10 mouse cellular contexts compared by ENCODE assay signal in genomic region chr14:28410789-28411225, GRCm38 (mm10).
DNase-seq lines count a peak whose midpoint lies in the region; ATAC-seq and TF ChIP-seq lines count a peak whose summit lies in the region.
"Had no signal": no experiment of that assay in that cellular context is flagged by ENCODE, and none has a peak within 500 bp of the region (broad histone marks: within the 10 kb centered on the region; RNA-seq: fewer than 3 reads in every experiment).

No protein-coding gene starts in this region.

- H3K27me3 ChIP-seq in forebrain, postnatal 0 days (ENCODE audit: insufficient read depth, low read length), result no peaks in the 10 kb centered on the region
- peaks cover 8% of the 10 kb centered on the region for H3K27me3 ChIP-seq in forebrain, embryonic 10.5 days (ENCODE audit: poor library complexity, severe bottlenecking)
- no peaks in the 10 kb centered on the region for H3K27me3 ChIP-seq in hindbrain, embryonic 16.5 days (replicated peaks; ENCODE audit: control insufficient read depth, insufficient read depth, low read length)
- no peaks in the 10 kb centered on the region for H3K27me3 ChIP-seq in neural tube, embryonic 14.5 days (ENCODE audit: control insufficient read depth, insufficient read depth, low read length)

- H3K4me3 ChIP-seq in forebrain, postnatal 0 days (ENCODE audit: low read depth, low read length), result no peak overlapping the region
- H3K4me3 ChIP-seq in forebrain, embryonic 10.5 days, result no peak overlapping the region
- H3K4me3 ChIP-seq in hindbrain, embryonic 16.5 days (ENCODE audit: low read length), result no peak overlapping the region
- H3K4me3 ChIP-seq in neural tube, embryonic 14.5 days (ENCODE audit: low read depth, low read length), result no peak overlapping the region

- H3K36me3 ChIP-seq in forebrain, postnatal 0 days (ENCODE audit: insufficient read depth), result no peaks in the 10 kb centered on the region
- no peaks in the 10 kb centered on the region for H3K36me3 ChIP-seq in forebrain, embryonic 10.5 days (replicated peaks)
- no peaks in the 10 kb centered on the region for H3K36me3 ChIP-seq in hindbrain, embryonic 16.5 days (ENCODE audit: control insufficient read depth, insufficient read depth, low read length)
- no peaks in the 10 kb centered on the region for H3K36me3 ChIP-seq in neural tube, embryonic 14.5 days (ENCODE audit: control insufficient read depth, insufficient read depth, low read length)

- H3K9ac ChIP-seq in forebrain, postnatal 0 days, result no peak overlapping the region
- H3K9ac ChIP-seq in hindbrain, embryonic 16.5 days (ENCODE audit: low read depth, low read length), result no peak overlapping the region; the same call in 1 of the 2 replicates
- no peak overlapping the region for H3K9ac ChIP-seq in neural tube, embryonic 14.5 days (replicated peaks; ENCODE audit: low read depth, low read length)
- H3K9ac ChIP-seq: lung, embryonic 14.5 days had no signal

- TF ChIP-seq CTCF in forebrain, postnatal 0 days (IDR thresholded peaks at IDR 0.05; ENCODE audit: low read depth), result no peak

- 0 out of 2 replicates have a peak overlapping the region, but pooled peaks have one; percentile 15 for H3K27ac ChIP-seq in forebrain, postnatal 0 days (ENCODE audit: low read depth, low read length)
- H3K27ac ChIP-seq in forebrain, embryonic 10.5 days, result no peak overlapping the region
- H3K27ac ChIP-seq in hindbrain, embryonic 16.5 days (ENCODE audit: low read depth, low read length), result peak overlapping the region; percentile 52
- H3K27ac ChIP-seq in neural tube, embryonic 14.5 days (ENCODE audit: low read depth, low read length), result peak overlapping the region; percentile 1; the same call in 1 of the 2 replicates

- H3K4me1 ChIP-seq in forebrain, postnatal 0 days (ENCODE audit: insufficient read depth), result no peaks in the 10 kb centered on the region
- H3K4me1 ChIP-seq in forebrain, embryonic 10.5 days, result peaks cover 20% of the 10 kb centered on the region
- H3K4me1 ChIP-seq in hindbrain, embryonic 16.5 days (ENCODE audit: control insufficient read depth, insufficient read depth, low read depth, low read length), result peaks cover 5% of the 10 kb centered on the region; the same call in 1 of the 2 replicates
- H3K4me1 ChIP-seq in neural tube, embryonic 14.5 days (ENCODE audit: control insufficient read depth, insufficient read depth, low read length), result no peaks in the 10 kb centered on the region

- WGBS in forebrain, postnatal 0 days, result 51% methylated on average over 13 of the region's 13 CpGs
- 86% methylated on average over 13 of the region's 13 CpGs for WGBS in forebrain, embryonic 10.5 days
- WGBS in hindbrain, embryonic 16.5 days, result 52% methylated on average over 13 of the region's 13 CpGs
- WGBS in neural tube, embryonic 14.5 days, result 41% methylated on average over 13 of the region's 13 CpGs

- no peaks in the 10 kb centered on the region for H3K9me3 ChIP-seq in forebrain, postnatal 0 days (ENCODE audit: low read length)
- H3K9me3 ChIP-seq in forebrain, embryonic 10.5 days, result no peaks in the 10 kb centered on the region
- no peaks in the 10 kb centered on the region for H3K9me3 ChIP-seq in hindbrain, embryonic 16.5 days (ENCODE audit: control insufficient read depth, low read length)
- no peaks in the 10 kb centered on the region for H3K9me3 ChIP-seq in neural tube, embryonic 14.5 days (ENCODE audit: control insufficient read depth, low read length)

- H3K4me2 ChIP-seq in forebrain, postnatal 0 days (ENCODE audit: low read depth), result no peak overlapping the region
- no peak overlapping the region for H3K4me2 ChIP-seq in hindbrain, embryonic 16.5 days (ENCODE audit: low read length)
- no peak overlapping the region for H3K4me2 ChIP-seq in neural tube, embryonic 14.5 days (ENCODE audit: low read depth, low read length)
- H3K4me2 ChIP-seq: lung, embryonic 14.5 days had no signal

- DNase-seq in forebrain, postnatal 0 days, result no peak
- DNase-seq in forebrain, embryonic 10.5 days (ENCODE audit: extremely low spot score, low spot score), result no peak
- peak; percentile 49 to 56 for DNase-seq in kidney, postnatal 4 days
- no peak for DNase-seq in kidney, postnatal 14 days
- no peak for DNase-seq in adipocyte (ENCODE audit: low spot score)
- no peak for DNase-seq in T-cell, adult 2 months (ENCODE audit: low spot score)
- DNase-seq: cerebellum, postnatal 10 days; lung, embryonic 14.5 days had no signal

- ATAC-seq in forebrain, postnatal 0 days, result peak; percentile 50
- ATAC-seq in hindbrain, embryonic 16.5 days, result peak; percentile 52; the same call in 1 of the 2 replicates
- peak; percentile 44; the same call in 1 of the 2 replicates for ATAC-seq in neural tube, embryonic 14.5 days (ENCODE audit: low read depth)

Comparison
In these comparisons a context has a peak if more than half of its experiments do, and no peak if none do; other contexts are left out.
1. DNase-seq: peak in kidney, postnatal 4 days (2 of 2); none in forebrain, postnatal 0 days (single experiment), forebrain, embryonic 10.5 days (single experiment), kidney, postnatal 14 days (single experiment), adipocyte (single experiment) and T-cell, adult 2 months (single experiment).
2. Peak in every context shown above with its lines, with median percentiles within 50 percentile points of each other: ATAC-seq.